In genomic region chr16:14139106-14139505, GRCm38 (mm10) we compare ENCODE assay signal across 29 mouse cellular contexts.
"Had no signal": no experiment of that assay in that cellular context is flagged by ENCODE, and none has a peak within 500 bp of the region (broad histone marks: within the 10 kb centered on the region; RNA-seq: fewer than 3 reads in every experiment).

No protein-coding gene starts in this region.

- ATAC-seq: forebrain, embryonic 13.5 days; forebrain, embryonic 14.5 days; forebrain, embryonic 15.5 days; forebrain, embryonic 16.5 days; forebrain, postnatal 0 days had no signal

- DNase-seq: cerebellum, adult 2 months; cerebellum, adult 8-10 months; cerebellum, adult 9-10 months; cerebellum, adult 9-11 months; cerebellum, postnatal 10 days; cerebellum, postnatal 14 days; cerebellum, postnatal 25 days; cerebellum, postnatal 36 days; embryo, embryonic 11 days; forebrain, postnatal 0 days; gastrocnemius, adult 2 months; gastrocnemius, postnatal 10 days; gastrocnemius, postnatal 14 days; gastrocnemius, postnatal 25 days; gastrocnemius, postnatal 36 days; heart, adult 11 months; heart, adult 18-20 months; heart, adult 2 months had no signal

- H3K4me3 ChIP-seq: embryonic facial prominence, embryonic 10.5 days; embryonic facial prominence, embryonic 12.5 days; embryonic facial prominence, embryonic 13.5 days; embryonic facial prominence, embryonic 15.5 days; erythroblast, embryonic 14.5 days; forebrain, embryonic 10.5 days; forebrain, embryonic 12.5 days; forebrain, embryonic 13.5 days; forebrain, embryonic 15.5 days; gastrocnemius, adult 2 months; heart, adult 2 months had no signal

- H3K4me1 ChIP-seq: embryonic facial prominence, embryonic 10.5 days; embryonic facial prominence, embryonic 12.5 days; embryonic facial prominence, embryonic 13.5 days; embryonic facial prominence, embryonic 15.5 days; forebrain, embryonic 10.5 days; forebrain, embryonic 12.5 days; forebrain, embryonic 13.5 days; forebrain, embryonic 15.5 days had no signal

- H3K4me2 ChIP-seq: embryonic facial prominence, embryonic 12.5 days; embryonic facial prominence, embryonic 13.5 days; embryonic facial prominence, embryonic 15.5 days; forebrain, embryonic 12.5 days; forebrain, embryonic 13.5 days; forebrain, embryonic 15.5 days had no signal

- H3K9me3 ChIP-seq: embryonic facial prominence, embryonic 10.5 days; embryonic facial prominence, embryonic 12.5 days; embryonic facial prominence, embryonic 13.5 days; embryonic facial prominence, embryonic 15.5 days; forebrain, embryonic 10.5 days; forebrain, embryonic 12.5 days; forebrain, embryonic 13.5 days; forebrain, embryonic 15.5 days had no signal

- H3K9ac ChIP-seq: embryonic facial prominence, embryonic 12.5 days; embryonic facial prominence, embryonic 13.5 days; embryonic facial prominence, embryonic 15.5 days; forebrain, embryonic 12.5 days; forebrain, embryonic 13.5 days; forebrain, embryonic 15.5 days; forebrain, postnatal 0 days had no signal

- H3K27me3 ChIP-seq: embryonic facial prominence, embryonic 12.5 days; embryonic facial prominence, embryonic 13.5 days; embryonic facial prominence, embryonic 15.5 days; forebrain, embryonic 12.5 days; forebrain, embryonic 13.5 days; forebrain, embryonic 15.5 days had no signal

- H3K27ac ChIP-seq: embryonic facial prominence, embryonic 10.5 days; embryonic facial prominence, embryonic 12.5 days; embryonic facial prominence, embryonic 13.5 days; embryonic facial prominence, embryonic 15.5 days; forebrain, embryonic 10.5 days; forebrain, embryonic 12.5 days; forebrain, embryonic 13.5 days; forebrain, embryonic 15.5 days; gastrocnemius, adult 2 months; heart, adult 2 months had no signal
